Mouse (Mus musculus) cerebellum, adult 2 months (tissue): Measurements from ENCODE around the gene Cacng7. TPM values are rescaled to one million over a fixed set of nuclear protein-coding genes. Genes with fewer than 3 reads are reported as not detected.

Source experiments
- DNase-seq, 2 experiments: peaks; one replicate each; pipeline ENCODE4 v3.0.0; 2021
- H3K27ac ChIP-seq: fragments of 200-500 bp; 2 replicates; pipeline ENCODE4 v1.5.1; 2012; ENCODE audit warnings: low read length, control low read depth, inconsistent platforms; ENCODE audit not compliant: insufficient read depth
- H3K27me3 ChIP-seq: fragments of 200-500 bp; 2 replicates; pipeline ENCODE4 v1.6.1; 2012; ENCODE audit warnings: inconsistent platforms, mild to moderate bottlenecking, low read length, moderate library complexity; ENCODE audit not compliant: control insufficient read depth, insufficient read depth
- H3K4me1 ChIP-seq: fragments of 200-500 bp; 2 replicates; pipeline ENCODE4 v1.6.1; 2011; ENCODE audit warnings: low read length; ENCODE audit not compliant: control insufficient read depth, insufficient read depth
- H3K4me3 ChIP-seq: fragments of 200-500 bp; replicated peaks from 2 replicates; pipeline ENCODE3; 2011; ENCODE audit warnings: mild to moderate bottlenecking, low read depth, low read length, control low read depth; ENCODE audit not compliant: insufficient read depth
- CTCF ChIP-seq: fragments of 200-500 bp; IDR thresholded peaks from 2 replicates; pipeline ENCODE4 v1.5.1; 2011; ENCODE audit warnings: low read depth, mild to moderate bottlenecking, control low read depth, low read length, moderate library complexity, borderline replicate concordance; ENCODE audit not compliant: insufficient read depth
- POLR2A ChIP-seq: fragments of 200-500 bp; IDR thresholded peaks from 2 replicates; pipeline ENCODE4 v1.6.1; 2011; ENCODE audit warnings: low read length, control low read depth, borderline replicate concordance; ENCODE audit not compliant: insufficient read depth
- WGBS: fragments of 180-500 bp; shearing (Covaris S2); methylation state at CpG from one replicate; pipeline ENCODE4 v1.1.7; 2018; 5-methylcytosine and 5-hydroxymethylcytosine counted together
- polyA plus RNA-seq: library from polyadenylated mRNA; depleted of rRNA; stranded (reverse); fragments of >200 nt; gene quantifications from 2 replicates; pipeline ENCODE4 v1.2.3, GENCODE M21; 2012

Gene Cacng7
- polyA plus RNA-seq, 1 experiment: 278 TPM

- Histone ChIP-seq H3K4me3 (no peak overlapping the region), H3K4me1 (no peaks in the 10 kb centered on the region), H3K27me3 (no peaks in the 10 kb centered on the region), H3K27ac (no peak overlapping the region)
- WGBS: 88% methylated on average over 1 of the region's 1 CpGs
- DNase-seq: no peak
- TF ChIP-seq POLR2A (no peak), CTCF (no peak)
Observed at GRCm38 (mm10) chr7:3323826-3324225, 8.9 kb upstream of the Cacng7 start.

- 78% methylated on average over 4 of the region's 4 CpGs for WGBS
- no peak for TF ChIP-seq CTCF
- TF ChIP-seq POLR2A: no peak
- Histone ChIP-seq H3K27ac (no peak overlapping the region), H3K4me1 (no peaks in the 10 kb centered on the region), H3K4me3 (no peak overlapping the region), H3K27me3 (no peaks in the 10 kb centered on the region)
- DNase-seq: no peak
Observed at GRCm38 (mm10) chr7:3327961-3328360, 4.8 kb upstream of the Cacng7 start.

- Histone ChIP-seq H3K27ac (no peak overlapping the region), H3K4me1 (no peaks in the 10 kb centered on the region), H3K27me3 (no peaks in the 10 kb centered on the region), H3K4me3 (no peak overlapping the region)
- no peak for TF ChIP-seq POLR2A
- TF ChIP-seq CTCF: peak; percentile 96
- DNase-seq: peak; percentile 80 to 90
- WGBS: 17% methylated on average over 31 of the region's 31 CpGs
Observed at GRCm38 (mm10) chr7:3329776-3330546, 2.8 kb upstream of the Cacng7 start.

- TF ChIP-seq CTCF (no peak), POLR2A (no peak)
- H3K27ac ChIP-seq: peak overlapping the region; percentile 94; the same call in 1 of the 2 replicates
- H3K4me3 ChIP-seq: peak overlapping the region; percentile 76
- H3K27me3 ChIP-seq: no peaks in the 10 kb centered on the region
- no peak for DNase-seq
- H3K4me1 ChIP-seq: peaks cover 4% of the 10 kb centered on the region; the same call in 1 of the 2 replicates
- 45% methylated on average over 6 of the region's 6 CpGs for WGBS
Observed at GRCm38 (mm10) chr7:3331171-3331570, 1.6 kb upstream of the Cacng7 start.

- H3K4me1 ChIP-seq: peaks cover 4% of the 10 kb centered on the region; the same call in 1 of the 2 replicates
- peak; percentile 86 to 90 for DNase-seq
- H3K4me3 ChIP-seq: peak overlapping the region; percentile 76
- TF ChIP-seq POLR2A: peak; percentile 18; the same call in 1 of the 2 replicates
- TF ChIP-seq CTCF: no peak
- H3K27ac ChIP-seq: peak overlapping the region; percentile 94
- no peaks in the 10 kb centered on the region for H3K27me3 ChIP-seq
- 1% methylated on average over 20 of the region's 27 CpGs for WGBS
Observed at GRCm38 (mm10) chr7:3331581-3332223, 1.1 kb upstream of the Cacng7 start.

- H3K27me3 ChIP-seq: no peaks in the 10 kb centered on the region
- peak overlapping the region; percentile 94 for H3K27ac ChIP-seq
- H3K4me1 ChIP-seq: peaks cover 4% of the 10 kb centered on the region; the same call in 1 of the 2 replicates
- TF ChIP-seq POLR2A: no peak
- no peak for TF ChIP-seq CTCF
- 1% methylated on average over 4 of the region's 4 CpGs for WGBS
- peak overlapping the region; percentile 76 for H3K4me3 ChIP-seq
- no peak for DNase-seq
Observed at GRCm38 (mm10) chr7:3332224-3332615, 535 bp upstream of the Cacng7 start.

- DNase-seq: peak in 1 of 2 experiments; percentile 60
- 2% methylated on average over 5 of the region's 5 CpGs for WGBS
- no peaks in the 10 kb centered on the region for H3K27me3 ChIP-seq
- H3K27ac ChIP-seq: 0 out of 2 replicates have a peak overlapping the region, but pooled peaks have one; percentile 68
- H3K4me1 ChIP-seq: peaks cover 4% of the 10 kb centered on the region; the same call in 1 of the 2 replicates
- peak overlapping the region; percentile 70 for H3K4me3 ChIP-seq
- TF ChIP-seq POLR2A (no peak), CTCF (no peak)
Observed at GRCm38 (mm10) chr7:3333542-3333941, 787 bp downstream of the Cacng7 start.
